Mouse (Mus musculus) lung, postnatal 0 days (tissue): ENCODE data around the gene Dcp1a. TPM values are rescaled to one million over a fixed set of nuclear protein-coding genes. Genes with fewer than 3 reads are reported as not detected.

Experiments
- ATAC-seq: fragments of 200-750 bp; cut with Nextera tagmentation; 2 replicates; pipeline ENCODE4 v1.8.0; 2017; ENCODE audit warnings: moderate library complexity
- DNase-seq: peaks from one replicate; pipeline ENCODE4 v3.0.0-alpha.2; 2016; ENCODE audit warnings: low spot score
- H3K27ac ChIP-seq: fragments of 300-500 bp; sonication (generic); 2 replicates; pipeline ENCODE4 v1.5.1; 2014; ENCODE audit warnings: antibody characterized with exemption, mild to moderate bottlenecking, low read length, mixed read lengths
- H3K27me3 ChIP-seq: fragments of 300-500 bp; sonication (generic); replicated peaks from 2 replicates; pipeline ENCODE4 v1.6.1; 2014; ENCODE audit warnings: low read length, mixed read lengths; ENCODE audit not compliant: insufficient read depth
- H3K36me3 ChIP-seq: fragments of 300-500 bp; sonication (generic); 2 replicates; pipeline ENCODE4 v1.6.1; 2014; ENCODE audit warnings: low read length, mixed read lengths; ENCODE audit not compliant: insufficient read depth
- H3K4me1 ChIP-seq: fragments of 300-500 bp; sonication (generic); 2 replicates; pipeline ENCODE4 v1.6.1; 2014; ENCODE audit warnings: antibody characterized with exemption, low read depth, low read length, mixed read lengths; ENCODE audit not compliant: insufficient read depth
- H3K4me2 ChIP-seq: fragments of 300-500 bp; sonication (generic); replicated peaks from 2 replicates; pipeline ENCODE4 v1.6.1; 2014; ENCODE audit warnings: low read depth, mild to moderate bottlenecking, low read length, moderate library complexity, mixed read lengths
- H3K4me3 ChIP-seq: fragments of 300-500 bp; sonication (generic); 2 replicates; pipeline ENCODE4 v1.5.1; 2014; ENCODE audit warnings: low read depth, low read length
- H3K9ac ChIP-seq: fragments of 300-500 bp; sonication (generic); replicated peaks from 2 replicates; pipeline ENCODE4 v1.6.1; 2014; ENCODE audit warnings: low read depth, mild to moderate bottlenecking
- H3K9me3 ChIP-seq: fragments of 300-500 bp; sonication (generic); 2 replicates; pipeline ENCODE4 v1.6.1; 2016; ENCODE audit warnings: low read length, mixed read lengths
- CTCF ChIP-seq: IDR thresholded peaks from 2 replicates; pipeline ENCODE4 v1.5.1; 2016; ENCODE audit warnings: antibody characterized with exemption, mild to moderate bottlenecking
- EP300 ChIP-seq: IDR thresholded peaks from 2 replicates; pipeline ENCODE4 v1.6.1; 2016; ENCODE audit warnings: antibody characterized with exemption, mild to moderate bottlenecking, control low read depth
- WGBS: fragments of 180-500 bp; shearing (Covaris S2); extraction: QIAGEN DNeasy Blood & Tissue Kit; methylation state at CpG from one replicate; pipeline ENCODE4 v1.1.7; 2014; 5-methylcytosine and 5-hydroxymethylcytosine counted together
- polyA plus RNA-seq: library from polyadenylated mRNA; unstranded; fragments of >200 nt; fragmentation: Nextera tagmentation; extraction: Ambion mirVana; gene quantifications from 2 replicates; pipeline ENCODE4 v1.2.1, GENCODE M21; 2015

The Dcp1a gene
- polyA plus RNA-seq, 1 experiment from 2014 or later, result 8.8 TPM

GRCm38 (mm10) chr14:30455801-30456595 lies 23.3 kb upstream of the Dcp1a start:
- Histone ChIP-seq H3K4me3 (no peak overlapping the region), H3K36me3 (no peaks in the 10 kb centered on the region), H3K9me3 (no peaks in the 10 kb centered on the region), H3K4me2 (peak overlapping the region; percentile 27; the same call in 1 of the 2 replicates), H3K27ac (0 out of 2 replicates have a peak overlapping the region, but pooled peaks have one; percentile 38), H3K27me3 (no peaks in the 10 kb centered on the region), H3K9ac (no peak overlapping the region), H3K4me1 (no peaks in the 10 kb centered on the region)
- DNase-seq (peak; percentile 80), ATAC-seq (peak; percentile 25)
- 16% methylated on average over 13 of the region's 13 CpGs for WGBS
- TF ChIP-seq EP300, result peak; percentile 55; the same call in 1 of the 2 replicates
- no peak for TF ChIP-seq CTCF

DNA sequence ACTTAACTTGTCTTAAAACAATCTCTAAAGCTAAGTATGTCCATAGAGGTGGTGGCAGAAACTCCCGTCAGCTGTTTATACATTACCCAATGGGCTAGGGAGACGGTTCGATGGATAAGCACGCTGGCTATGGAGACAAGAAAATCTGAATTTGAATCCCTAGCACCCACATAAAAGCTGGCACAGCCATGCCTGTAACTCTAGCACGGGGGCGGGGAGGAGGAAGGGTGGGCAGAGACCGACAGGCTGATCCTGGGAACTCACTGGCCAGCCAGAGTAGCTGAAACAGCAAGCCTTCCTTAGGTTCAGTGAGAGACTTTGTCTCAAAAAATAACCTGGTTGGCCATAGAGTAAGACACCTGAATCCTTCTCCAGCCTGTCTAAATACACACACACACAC lies 21.9 kb upstream of the Dcp1a start:
- WGBS, result 53% methylated on average over 7 of the region's 7 CpGs
- no peak for ATAC-seq

GRCm38 (mm10) chr14:30457897-30458296 lies 21.4 kb upstream of the Dcp1a start:
- peak; percentile 90 for DNase-seq
- Histone ChIP-seq H3K27ac (peak overlapping the region; percentile 78), H3K4me3 (no peak overlapping the region), H3K27me3 (no peaks in the 10 kb centered on the region), H3K9me3 (no peaks in the 10 kb centered on the region), H3K36me3 (no peaks in the 10 kb centered on the region), H3K4me1 (no peaks in the 10 kb centered on the region), H3K4me2 (no peak overlapping the region), H3K9ac (no peak overlapping the region)
- 23% methylated on average over 2 of the region's 2 CpGs for WGBS
- ATAC-seq, result peak; percentile 71
- TF ChIP-seq EP300, result peak; percentile 68
- no peak for TF ChIP-seq CTCF

More for the DNA sequence above, 21.9 kb upstream of the Dcp1a start:
- no peaks in the 10 kb centered on the region for H3K36me3 ChIP-seq
- DNase-seq, result peak; percentile 16
- H3K4me3 ChIP-seq, result no peak overlapping the region
- H3K27me3 ChIP-seq, result no peaks in the 10 kb centered on the region
- 0 out of 2 replicates have a peak overlapping the region, but pooled peaks have one; percentile 6 for H3K27ac ChIP-seq
- no peak overlapping the region for H3K9ac ChIP-seq
- no peak overlapping the region for H3K4me2 ChIP-seq
- no peaks in the 10 kb centered on the region for H3K4me1 ChIP-seq
- no peaks in the 10 kb centered on the region for H3K9me3 ChIP-seq
- TF ChIP-seq EP300, result no peak
- TF ChIP-seq CTCF, result no peak

DNA sequence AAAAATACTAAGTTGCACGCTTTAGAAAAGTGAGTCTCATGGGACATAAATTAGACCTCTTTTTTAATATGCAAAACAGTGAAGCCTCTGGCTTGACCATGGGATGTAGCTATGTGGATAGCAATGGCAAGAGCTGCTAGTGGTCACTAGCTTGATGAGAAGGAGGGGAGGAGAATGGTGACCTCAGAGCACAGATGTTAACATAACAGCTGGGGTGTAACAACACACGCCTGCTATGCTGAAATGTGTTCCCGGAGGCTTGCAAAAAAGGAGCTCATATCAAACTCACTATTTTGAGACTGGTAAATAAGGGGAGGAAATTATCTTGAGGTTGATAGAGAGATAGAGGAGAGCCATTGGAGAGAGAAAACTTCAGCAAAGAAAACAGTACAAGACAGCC lies 20.5 kb upstream of the Dcp1a start:
- Histone ChIP-seq H3K36me3 (no peaks in the 10 kb centered on the region), H3K4me1 (no peaks in the 10 kb centered on the region), H3K9me3 (no peaks in the 10 kb centered on the region), H3K27me3 (no peaks in the 10 kb centered on the region), H3K27ac (peak overlapping the region; percentile 78), H3K9ac (no peak overlapping the region), H3K4me3 (no peak overlapping the region), H3K4me2 (no peak overlapping the region)
- peak; percentile 90 for DNase-seq
- WGBS, result 55% methylated on average over 3 of the region's 3 CpGs
- peak; percentile 77 for TF ChIP-seq EP300
- no peak for TF ChIP-seq CTCF
- ATAC-seq, result peak; percentile 72

DNA sequence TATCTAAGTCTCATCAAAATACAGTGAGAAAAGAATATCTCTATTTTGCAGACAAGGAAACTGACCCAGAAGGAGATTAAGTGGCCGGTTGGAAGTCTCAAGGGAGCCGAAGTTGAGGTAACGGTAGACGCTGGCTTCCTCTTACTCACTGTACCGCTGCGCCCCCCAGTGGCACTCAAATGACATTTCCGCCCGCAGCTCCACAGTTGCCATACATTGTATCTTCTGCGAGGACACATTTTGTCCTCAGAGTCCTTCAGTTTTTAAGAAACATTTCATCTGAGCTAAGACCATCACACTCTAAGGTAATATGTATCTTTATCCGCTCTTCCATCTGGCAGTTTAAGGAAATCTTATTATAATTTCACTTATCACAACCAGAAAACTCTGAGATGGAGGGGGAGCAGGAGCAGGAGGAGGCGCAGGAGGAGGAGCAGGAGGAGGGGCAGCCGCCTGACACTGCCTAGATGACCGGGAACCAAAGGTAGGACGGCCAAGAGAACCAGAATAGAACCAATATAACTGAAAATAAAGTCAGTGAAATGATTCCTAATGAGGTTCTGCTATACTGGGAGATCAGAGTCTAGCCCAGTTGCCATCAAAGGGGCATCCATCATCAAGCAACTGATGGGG lies 19.3 kb upstream of the Dcp1a start:
- no peak overlapping the region for H3K4me3 ChIP-seq
- H3K27me3 ChIP-seq, result no peaks in the 10 kb centered on the region
- no peak overlapping the region for H3K4me2 ChIP-seq
- no peaks in the 10 kb centered on the region for H3K9me3 ChIP-seq
- ATAC-seq (peak; percentile 40), DNase-seq (peak; percentile 89)
- H3K9ac ChIP-seq, result no peak overlapping the region
- no peak overlapping the region for H3K27ac ChIP-seq
- H3K36me3 ChIP-seq, result no peaks in the 10 kb centered on the region
- 5% methylated on average over 14 of the region's 14 CpGs for WGBS
- peak; percentile 92 for TF ChIP-seq CTCF
- TF ChIP-seq EP300, result no peak
- no peaks in the 10 kb centered on the region for H3K4me1 ChIP-seq

- ATAC-seq (no peak), DNase-seq (no peak)
- Histone ChIP-seq H3K36me3 (no peaks in the 10 kb centered on the region), H3K27ac (no peak overlapping the region), H3K4me1 (no peaks in the 10 kb centered on the region), H3K9me3 (no peaks in the 10 kb centered on the region), H3K4me3 (no peak overlapping the region), H3K4me2 (no peak overlapping the region), H3K9ac (no peak overlapping the region), H3K27me3 (no peaks in the 10 kb centered on the region)
- WGBS, result 63% methylated on average over 4 of the region's 4 CpGs
- TF ChIP-seq EP300, result no peak
- no peak for TF ChIP-seq CTCF
Measured at GRCm38 (mm10) chr14:30463312-30463711, 16.0 kb upstream of the Dcp1a start.
